Mouse (Mus musculus) yolk sac, embryonic 10.5 days (tissue): ENCODE data around the gene Chchd3.

Experiments
- DNase-seq: peaks from one replicate; pipeline ENCODE4 v3.0.0-alpha.2; 2017; ENCODE audit warnings: low spot score

Chchd3 gene

GRCm38 (mm10) chr6:32801776-32802175 lies 258.3 kb downstream of the Chchd3 start:
- no peak for DNase-seq

- DNase-seq: no peak
Observed at GRCm38 (mm10) chr6:32797525-32797924, 262.5 kb downstream of the Chchd3 start.

- DNase-seq: no peak
Observed at GRCm38 (mm10) chr6:32795653-32796500, 264.2 kb downstream of the Chchd3 start.

- DNase-seq: no peak
Observed at GRCm38 (mm10) chr6:32793575-32793974, 266.5 kb downstream of the Chchd3 start.

GRCm38 (mm10) chr6:32793163-32793562 lies 266.9 kb downstream of the Chchd3 start:
- no peak for DNase-seq

- no peak for DNase-seq
Observed at GRCm38 (mm10) chr6:32790487-32790886, 269.6 kb downstream of the Chchd3 start.

GRCm38 (mm10) chr6:32787399-32787798 lies 272.7 kb downstream of the Chchd3 start:
- no peak for DNase-seq

- no peak for DNase-seq
Observed at GRCm38 (mm10) chr6:32786196-32786595, 273.9 kb downstream of the Chchd3 start.

GRCm38 (mm10) chr6:32783102-32783501 lies 277.0 kb downstream of the Chchd3 start:
- DNase-seq: no peak

GRCm38 (mm10) chr6:32780602-32781001 lies 279.5 kb downstream of the Chchd3 start:
- no peak for DNase-seq

- no peak for DNase-seq
Observed at GRCm38 (mm10) chr6:32776384-32776783, 283.7 kb downstream of the Chchd3 start.

GRCm38 (mm10) chr6:32754524-32754923 lies 305.5 kb downstream of the Chchd3 start:
- no peak for DNase-seq

GRCm38 (mm10) chr6:32749821-32750220 lies 310.2 kb downstream of the Chchd3 start:
- no peak for DNase-seq

GRCm38 (mm10) chr6:32748777-32749176 lies 311.3 kb downstream of the Chchd3 start:
- DNase-seq: no peak

GRCm38 (mm10) chr6:32747333-32747732 lies 312.7 kb downstream of the Chchd3 start:
- DNase-seq: no peak
